Comparison of ENCODE assay signal across 17 mouse cellular contexts in genomic region chr1:162020303-162020731, GRCm38 (mm10). TPM values are rescaled to one million over a fixed set of nuclear protein-coding genes. Genes with fewer than 3 reads are reported as not detected.
DNase-seq lines count a peak whose midpoint lies in the region; ATAC-seq lines count a peak whose summit lies in the region.
"Had no signal": no experiment of that assay in that cellular context is flagged by ENCODE, and none has a peak within 500 bp of the region (broad histone marks: within the 10 kb centered on the region; RNA-seq: fewer than 3 reads in every experiment).

No protein-coding gene starts in this region.

- H3K27ac ChIP-seq in forebrain, embryonic 12.5 days, result peak overlapping the region; percentile 36; the same call in 1 of the 2 replicates
- H3K27ac ChIP-seq in forebrain, embryonic 16.5 days (ENCODE audit: low read length), result no peak overlapping the region
- peak overlapping the region; percentile 25 for H3K27ac ChIP-seq in midbrain, embryonic 13.5 days
- H3K27ac ChIP-seq in midbrain, embryonic 14.5 days (replicated peaks; ENCODE audit: low read depth, low read length), result no peak overlapping the region; the same call in 1 of the 2 replicates
- H3K27ac ChIP-seq in midbrain, embryonic 16.5 days (ENCODE audit: low read length), result no peak overlapping the region; the same call in 1 of the 2 replicates
- H3K27ac ChIP-seq: liver, embryonic 12.5 days had no signal

- H3K27me3 ChIP-seq in forebrain, embryonic 12.5 days, result no peaks in the 10 kb centered on the region
- H3K27me3 ChIP-seq in forebrain, embryonic 16.5 days (replicated peaks; ENCODE audit: control insufficient read depth, insufficient read depth, low read length), result no peaks in the 10 kb centered on the region
- H3K27me3 ChIP-seq in midbrain, embryonic 13.5 days, result no peaks in the 10 kb centered on the region
- H3K27me3 ChIP-seq in midbrain, embryonic 14.5 days (ENCODE audit: control insufficient read depth, insufficient read depth, low read length), result no peaks in the 10 kb centered on the region
- H3K27me3 ChIP-seq in midbrain, embryonic 16.5 days (ENCODE audit: control insufficient read depth, insufficient read depth, low read depth, low read length), result no peaks in the 10 kb centered on the region
- H3K27me3 ChIP-seq: liver, embryonic 12.5 days had no signal

- intact Hi-C loops in heart, postnatal 10 days (cut with DNase I), result no loop called here

- H3K9me3 ChIP-seq in forebrain, embryonic 12.5 days, result no peaks in the 10 kb centered on the region
- H3K9me3 ChIP-seq in forebrain, embryonic 16.5 days (ENCODE audit: control insufficient read depth, low read length), result no peaks in the 10 kb centered on the region
- no peaks in the 10 kb centered on the region for H3K9me3 ChIP-seq in midbrain, embryonic 13.5 days
- H3K9me3 ChIP-seq in midbrain, embryonic 14.5 days (ENCODE audit: control insufficient read depth, low read length), result no peaks in the 10 kb centered on the region
- H3K9me3 ChIP-seq in midbrain, embryonic 16.5 days (replicated peaks; ENCODE audit: control insufficient read depth, low read length, poor library complexity, severe bottlenecking), result no peaks in the 10 kb centered on the region
- H3K9me3 ChIP-seq: liver, embryonic 12.5 days had no signal

- 44% methylated on average over 7 of the region's 7 CpGs for WGBS in forebrain, embryonic 12.5 days
- 30% methylated on average over 7 of the region's 7 CpGs for WGBS in forebrain, embryonic 16.5 days
- 69% methylated on average over 7 of the region's 7 CpGs for WGBS in midbrain, embryonic 13.5 days
- WGBS in midbrain, embryonic 14.5 days, result 68% methylated on average over 7 of the region's 7 CpGs
- 62% methylated on average over 7 of the region's 7 CpGs for WGBS in midbrain, embryonic 16.5 days

- no peak for DNase-seq in midbrain, embryonic 14.5 days
- peak; percentile 90 for DNase-seq in forelimb bud, embryonic 11.5 days (ENCODE audit: low read depth, low spot score)
- DNase-seq in layer of hippocampus, postnatal 14 days (ENCODE audit: low spot score in 2 of 2), result no peak
- no peak for DNase-seq in heart, postnatal 10 days
- DNase-seq: cerebellum, adult 8-10 months; lung, postnatal 36 days; thymus, adult 2 months had no signal

- H3K9ac ChIP-seq in forebrain, embryonic 12.5 days, result no peak overlapping the region
- no peak overlapping the region for H3K9ac ChIP-seq in forebrain, embryonic 16.5 days (replicated peaks; ENCODE audit: low read depth, low read length)
- no peak overlapping the region for H3K9ac ChIP-seq in midbrain, embryonic 13.5 days (replicated peaks)
- no peak overlapping the region for H3K9ac ChIP-seq in midbrain, embryonic 14.5 days (replicated peaks; ENCODE audit: low read length)
- no peak overlapping the region for H3K9ac ChIP-seq in midbrain, embryonic 16.5 days (ENCODE audit: low read depth, low read length)
- H3K9ac ChIP-seq: liver, embryonic 12.5 days had no signal

- no peaks in the 10 kb centered on the region for H3K36me3 ChIP-seq in forebrain, embryonic 12.5 days (replicated peaks)
- H3K36me3 ChIP-seq in forebrain, embryonic 16.5 days (ENCODE audit: control insufficient read depth, insufficient read depth), result no peaks in the 10 kb centered on the region
- H3K36me3 ChIP-seq in midbrain, embryonic 13.5 days, result no peaks in the 10 kb centered on the region
- H3K36me3 ChIP-seq in midbrain, embryonic 14.5 days (ENCODE audit: control insufficient read depth, insufficient read depth, low read length), result no peaks in the 10 kb centered on the region
- no peaks in the 10 kb centered on the region for H3K36me3 ChIP-seq in midbrain, embryonic 16.5 days (ENCODE audit: control insufficient read depth, insufficient read depth, low read length)
- H3K36me3 ChIP-seq: liver, embryonic 12.5 days had no signal

- no peak overlapping the region for H3K4me2 ChIP-seq in forebrain, embryonic 12.5 days
- no peak overlapping the region for H3K4me2 ChIP-seq in forebrain, embryonic 16.5 days (ENCODE audit: low read length)
- H3K4me2 ChIP-seq in midbrain, embryonic 13.5 days (replicated peaks), result no peak overlapping the region
- H3K4me2 ChIP-seq in midbrain, embryonic 14.5 days (ENCODE audit: low read length), result no peak overlapping the region
- H3K4me2 ChIP-seq in midbrain, embryonic 16.5 days (ENCODE audit: low read length), result no peak overlapping the region
- H3K4me2 ChIP-seq: liver, embryonic 12.5 days had no signal

- H3K4me1 ChIP-seq in forebrain, embryonic 12.5 days, result peaks cover 18% of the 10 kb centered on the region
- H3K4me1 ChIP-seq in forebrain, embryonic 16.5 days (replicated peaks; ENCODE audit: control insufficient read depth, insufficient read depth, low read length), result no peaks in the 10 kb centered on the region
- peaks cover 20% of the 10 kb centered on the region for H3K4me1 ChIP-seq in midbrain, embryonic 13.5 days (replicated peaks)
- peaks cover 11% of the 10 kb centered on the region; the same call in 1 of the 2 replicates for H3K4me1 ChIP-seq in midbrain, embryonic 14.5 days (ENCODE audit: control insufficient read depth, insufficient read depth, low read length)
- peaks cover 6% of the 10 kb centered on the region for H3K4me1 ChIP-seq in midbrain, embryonic 16.5 days (ENCODE audit: control insufficient read depth, insufficient read depth, low read length)

- H3K4me3 ChIP-seq in forebrain, embryonic 12.5 days (replicated peaks), result no peak overlapping the region
- H3K4me3 ChIP-seq in forebrain, embryonic 16.5 days (replicated peaks; ENCODE audit: low read length), result no peak overlapping the region
- H3K4me3 ChIP-seq in midbrain, embryonic 13.5 days (replicated peaks), result no peak overlapping the region
- no peak overlapping the region for H3K4me3 ChIP-seq in midbrain, embryonic 14.5 days (replicated peaks; ENCODE audit: low read depth, low read length)
- no peak overlapping the region for H3K4me3 ChIP-seq in midbrain, embryonic 16.5 days (ENCODE audit: low read depth, low read length)
- H3K4me3 ChIP-seq: liver, embryonic 12.5 days had no signal

- no peak for ATAC-seq in forebrain, embryonic 12.5 days (ENCODE audit: low FRiP score)
- ATAC-seq in forebrain, embryonic 16.5 days, result no peak
- no peak for ATAC-seq in midbrain, embryonic 13.5 days
- no peak for ATAC-seq in midbrain, embryonic 14.5 days (ENCODE audit: low FRiP score, low TSS enrichment)
- ATAC-seq in midbrain, embryonic 16.5 days, result peak; percentile 55; the same call in 1 of the 2 replicates
- ATAC-seq: liver, embryonic 12.5 days had no signal

RNA-seq across cellular contexts. Expression of gene 4930558K02Rik, which starts 40.9 kb away (rescaled TPM):
- polyA plus RNA-seq in forebrain, embryonic 12.5 days (2016; fragmentation: Nextera tagmentation; extraction: Ambion mirVana), result not detected in 2 replicates
- not detected in 2 replicates for polyA plus RNA-seq in forebrain, embryonic 16.5 days (2015; fragmentation: Nextera tagmentation; extraction: Ambion mirVana)
- 0.21 TPM in 1 of 2 replicates, not detected in the other for polyA plus RNA-seq in midbrain, embryonic 13.5 days (2015; fragmentation: Nextera tagmentation; extraction: Ambion mirVana)
- polyA plus RNA-seq in midbrain, embryonic 14.5 days (2014; fragmentation: Nextera tagmentation; extraction: Ambion mirVana), result not detected in 2 replicates
- 0.19 TPM in 1 of 2 replicates, not detected in the other for polyA plus RNA-seq in midbrain, embryonic 16.5 days (2015; fragmentation: Nextera tagmentation; extraction: Ambion mirVana)
- total RNA-seq in layer of hippocampus, postnatal 14 days (2021), result not detected
- total RNA-seq in heart, postnatal 10 days (2021), result not detected
- total RNA-seq: ES-E14; left cerebral cortex, adult 18-20 months had no signal
- polyA plus RNA-seq: heart, postnatal 0 days; kidney, embryonic 16.5 days; liver, embryonic 12.5 days; small intestine, adult 2 months; thymus, adult 2 months had no signal

RNA-seq across cellular contexts. Expression of gene Pigc, which starts 51.3 kb away (rescaled TPM):
- polyA plus RNA-seq in forebrain, embryonic 12.5 days (2016; fragmentation: Nextera tagmentation; extraction: Ambion mirVana), result 29.1 and 29.4 TPM in 2 replicates
- 35.7 and 36.9 TPM in 2 replicates for polyA plus RNA-seq in forebrain, embryonic 16.5 days (2015; fragmentation: Nextera tagmentation; extraction: Ambion mirVana)
- polyA plus RNA-seq in midbrain, embryonic 13.5 days (2015; fragmentation: Nextera tagmentation; extraction: Ambion mirVana), result 36.4 and 39.1 TPM in 2 replicates
- 32.2 and 36.0 TPM in 2 replicates for polyA plus RNA-seq in midbrain, embryonic 14.5 days (2014; fragmentation: Nextera tagmentation; extraction: Ambion mirVana)
- polyA plus RNA-seq in midbrain, embryonic 16.5 days (2015; fragmentation: Nextera tagmentation; extraction: Ambion mirVana), result 34.0 and 34.7 TPM in 2 replicates
- total RNA-seq in layer of hippocampus, postnatal 14 days (2021), result 10 to 100 TPM; 19.6 to 19.8 TPM
- 10 to 100 TPM; 20.6 to 21.9 TPM for total RNA-seq in heart, postnatal 10 days (2021)

Comparison
In these comparisons a context has a peak if more than half of its experiments do, and no peak if none do; other contexts are left out.
1. H3K27ac ChIP-seq: peak in forebrain, embryonic 12.5 days (single experiment) and midbrain, embryonic 13.5 days (single experiment); none in forebrain, embryonic 16.5 days (single experiment), midbrain, embryonic 14.5 days (single experiment) and midbrain, embryonic 16.5 days (single experiment).